Mouse (Mus musculus) olfactory bulb, adult 2 months (tissue): ENCODE data around the gene Nexn.

Source experiments
- CTCF ChIP-seq: fragments of 200-500 bp; IDR thresholded peaks from 2 replicates; pipeline ENCODE4 v1.5.1; 2012; ENCODE audit warnings: low read depth, mild to moderate bottlenecking, low read length, moderate library complexity; ENCODE audit not compliant: insufficient read depth
- POLR2A ChIP-seq: fragments of 200-500 bp; IDR thresholded peaks from 2 replicates; pipeline ENCODE4 v1.6.1; 2012; ENCODE audit warnings: mild to moderate bottlenecking, low read depth, low read length, moderate library complexity; ENCODE audit not compliant: insufficient read depth

DNA sequence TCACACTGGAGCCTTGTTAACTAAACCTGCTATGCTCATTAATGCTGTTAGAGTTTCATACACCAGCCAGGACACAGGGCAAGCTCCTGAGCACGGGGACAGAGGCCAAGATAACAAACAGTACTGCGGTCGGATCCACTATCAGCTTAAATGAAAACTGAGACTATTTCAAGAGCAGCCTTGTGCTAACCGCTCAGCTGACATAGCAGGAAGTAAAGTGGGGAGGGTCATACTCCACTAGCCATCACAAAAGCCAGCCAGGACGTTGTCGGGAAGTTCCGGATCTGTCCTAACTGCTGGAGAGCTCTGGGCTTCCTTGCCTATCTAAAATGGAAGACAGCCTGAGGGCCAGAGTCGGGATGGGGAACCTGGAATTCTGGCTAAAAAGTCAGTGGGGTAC lies 4.2 kb downstream of the Nexn start:
- TF ChIP-seq CTCF: no peak
- TF ChIP-seq POLR2A: no peak
